Mouse (Mus musculus): ENCODE measurements around the gene Ascc1. TPM values are rescaled to one million over a fixed set of nuclear protein-coding genes. Genes with fewer than 3 reads are reported as not detected.
A peak's percentile ranks its signal among the peaks of the same experiment; 100 is the strongest.
"Not testable (repeated sequence)": the region's sequence is repeated elsewhere in the genome, so short reads cannot be mapped to it uniquely, and the experiment has no call there.

The Ascc1 gene
- polyA plus RNA-seq, 1 experiment from 2014 or later = 45.2 TPM

DNA sequence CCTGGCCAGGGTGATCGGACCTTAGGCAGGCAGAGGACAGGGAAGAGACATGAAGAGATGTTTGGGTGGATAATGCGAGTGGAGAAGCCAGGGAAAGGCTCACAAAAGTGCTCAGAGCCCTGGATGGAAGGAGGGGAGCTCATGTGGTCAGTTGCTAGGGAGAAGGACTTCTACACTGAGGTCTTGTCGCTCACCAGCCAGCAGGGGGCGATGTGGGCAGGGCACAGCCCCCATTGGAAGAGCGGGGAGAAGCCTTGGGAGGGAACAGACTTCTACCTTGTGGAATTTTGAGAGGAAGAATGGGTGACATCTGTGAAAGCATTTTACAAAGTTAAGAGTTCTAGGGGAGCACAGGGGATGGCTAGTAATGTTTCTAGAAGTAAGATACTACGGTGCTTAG lies 121.5 kb downstream of the Ascc1 start:
- H3K27ac ChIP-seq (replicated peaks; ENCODE audit: low read depth, low read length) = no peak overlapping the region
- no peaks in the 10 kb centered on the region for H3K36me3 ChIP-seq (ENCODE audit: control insufficient read depth, insufficient read depth, low read length)
- no peaks in the 10 kb centered on the region for H3K4me1 ChIP-seq (ENCODE audit: control insufficient read depth, insufficient read depth, low read length)
- no peak for ATAC-seq (ENCODE audit: insufficient number of reproducible peaks, low FRiP score, low TSS enrichment, low read depth)
- no peaks in the 10 kb centered on the region for H3K9me3 ChIP-seq (ENCODE audit: control insufficient read depth, low read length)
- no peak overlapping the region for H3K4me2 ChIP-seq (ENCODE audit: low read depth, severe bottlenecking)
- 73% methylated on average over 6 of the region's 6 CpGs for WGBS
- no peaks in the 10 kb centered on the region for H3K27me3 ChIP-seq (ENCODE audit: control insufficient read depth, insufficient read depth, low read length)
- no peak overlapping the region for H3K9ac ChIP-seq (ENCODE audit: low read length)
- DNase-seq (ENCODE audit: low spot score) = peak; percentile 39
- H3K4me3 ChIP-seq (ENCODE audit: low read depth, low read length) = no peak overlapping the region

DNA sequence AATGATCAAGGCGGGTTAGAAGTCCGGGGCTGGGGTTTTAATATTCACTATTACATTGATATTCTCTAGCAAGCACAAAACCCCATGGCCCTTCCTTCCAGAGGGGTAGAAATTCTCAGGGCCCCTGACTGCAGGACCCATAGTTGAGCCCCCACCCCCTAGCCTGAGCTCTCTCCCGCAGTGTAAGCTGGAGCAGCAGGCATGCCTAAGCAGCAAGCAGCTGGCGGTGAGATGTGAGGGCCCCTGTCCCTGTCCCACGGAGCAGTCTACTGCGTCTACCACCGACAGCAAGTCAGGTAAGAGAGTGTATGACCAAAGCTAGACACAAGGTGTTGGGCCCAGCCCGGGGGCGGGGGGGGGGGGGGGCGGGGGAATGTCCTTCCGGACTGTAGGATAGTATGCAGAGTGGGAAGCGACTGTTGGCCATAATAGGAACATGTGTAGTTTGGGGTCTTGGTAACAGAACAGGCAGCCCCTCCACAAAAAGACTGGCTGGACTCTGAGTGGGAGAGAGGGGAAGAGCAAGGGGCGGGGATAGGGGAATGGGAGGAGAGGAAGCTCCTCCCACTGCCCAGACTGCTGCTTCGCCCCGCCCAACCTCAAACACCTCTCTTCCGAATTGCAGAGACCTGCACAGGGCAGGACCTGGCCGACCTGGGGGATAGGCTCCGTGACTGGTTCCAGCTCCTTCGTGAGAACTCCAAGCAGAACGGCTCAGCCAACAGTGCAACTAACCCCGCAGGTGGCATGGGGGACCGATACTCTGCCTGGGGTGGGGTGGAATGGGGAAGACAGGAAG lies 123.1 kb downstream of the Ascc1 start:
- peak overlapping the region; percentile 8; the same call in 1 of the 2 replicates for H3K4me2 ChIP-seq (ENCODE audit: low read depth, severe bottlenecking)

GRCm38 (mm10) chr10:60128287-60128686 lies 125.7 kb downstream of the Ascc1 start:
- no peak overlapping the region for H3K4me2 ChIP-seq (ENCODE audit: low read depth, severe bottlenecking)
- H3K27me3 ChIP-seq (ENCODE audit: control insufficient read depth, insufficient read depth, low read length) = no peaks in the 10 kb centered on the region
- no peak for ATAC-seq (ENCODE audit: insufficient number of reproducible peaks, low FRiP score, low TSS enrichment, low read depth)
- H3K9ac ChIP-seq (ENCODE audit: low read length) = no peak overlapping the region
- WGBS = 89% methylated on average over 9 of the region's 9 CpGs
- H3K27ac ChIP-seq (replicated peaks; ENCODE audit: low read depth, low read length) = no peak overlapping the region
- H3K36me3 ChIP-seq (ENCODE audit: control insufficient read depth, insufficient read depth, low read length) = no peaks in the 10 kb centered on the region
- DNase-seq (ENCODE audit: low spot score) = no peak
- H3K4me3 ChIP-seq (ENCODE audit: low read depth, low read length) = no peak overlapping the region
- H3K4me1 ChIP-seq (ENCODE audit: control insufficient read depth, insufficient read depth, low read length) = peaks cover 2% of the 10 kb centered on the region
- no peaks in the 10 kb centered on the region for H3K9me3 ChIP-seq (ENCODE audit: control insufficient read depth, low read length)

More for the DNA sequence above, 123.1 kb downstream of the Ascc1 start:
- WGBS = 23% methylated on average over 19 of the region's 22 CpGs
- Histone ChIP-seq H3K9me3 (ENCODE audit: control insufficient read depth, low read length) (no peaks in the 10 kb centered on the region), H3K36me3 (ENCODE audit: control insufficient read depth, insufficient read depth, low read length) (no peaks in the 10 kb centered on the region), H3K4me1 (ENCODE audit: control insufficient read depth, insufficient read depth, low read length) (no peaks in the 10 kb centered on the region), H3K27me3 (ENCODE audit: control insufficient read depth, insufficient read depth, low read length) (no peaks in the 10 kb centered on the region), H3K4me3 (ENCODE audit: low read depth, low read length) (no peak overlapping the region), H3K9ac (ENCODE audit: low read length) (no peak overlapping the region; the same call in 1 of the 2 replicates), H3K27ac (replicated peaks; ENCODE audit: low read depth, low read length) (no peak overlapping the region)
- DNase-seq (ENCODE audit: low spot score) (peak; percentile 53), ATAC-seq (ENCODE audit: insufficient number of reproducible peaks, low FRiP score, low TSS enrichment, low read depth) (peak; percentile 57)

- Histone ChIP-seq H3K27me3 (ENCODE audit: control insufficient read depth, insufficient read depth, low read length) (no peaks in the 10 kb centered on the region), H3K4me1 (ENCODE audit: control insufficient read depth, insufficient read depth, low read length) (peaks cover 12% of the 10 kb centered on the region), H3K9ac (ENCODE audit: low read length) (no peak overlapping the region), H3K27ac (replicated peaks; ENCODE audit: low read depth, low read length) (no peak overlapping the region), H3K4me2 (ENCODE audit: low read depth, severe bottlenecking) (no peak overlapping the region), H3K36me3 (ENCODE audit: control insufficient read depth, insufficient read depth, low read length) (no peaks in the 10 kb centered on the region), H3K4me3 (ENCODE audit: low read depth, low read length) (no peak overlapping the region), H3K9me3 (ENCODE audit: control insufficient read depth, low read length) (no peaks in the 10 kb centered on the region)
- 84% methylated on average over 4 of the region's 4 CpGs for WGBS
- DNase-seq (ENCODE audit: low spot score) = no peak
- no peak for ATAC-seq (ENCODE audit: insufficient number of reproducible peaks, low FRiP score, low TSS enrichment, low read depth)
Observed at GRCm38 (mm10) chr10:60130504-60130903, 127.9 kb downstream of the Ascc1 start.

GRCm38 (mm10) chr10:60133501-60133900 lies 130.9 kb downstream of the Ascc1 start:
- 26% methylated on average over 6 of the region's 6 CpGs for whole genome bisulfite sequencing
- Histone ChIP-seq H3K4me3 (ENCODE audit: low read depth, low read length) (no peak overlapping the region), H3K27ac (replicated peaks; ENCODE audit: low read depth, low read length) (no peak overlapping the region), H3K36me3 (ENCODE audit: control insufficient read depth, insufficient read depth, low read length) (no peaks in the 10 kb centered on the region), H3K9ac (ENCODE audit: low read length) (no peak overlapping the region), H3K4me2 (ENCODE audit: low read depth, severe bottlenecking) (no peak overlapping the region), H3K4me1 (ENCODE audit: control insufficient read depth, insufficient read depth, low read length) (peaks cover 12% of the 10 kb centered on the region), H3K9me3 (ENCODE audit: control insufficient read depth, low read length) (no peaks in the 10 kb centered on the region), H3K27me3 (ENCODE audit: control insufficient read depth, insufficient read depth, low read length) (no peaks in the 10 kb centered on the region)
- DNase-seq (ENCODE audit: low spot score) = peak; percentile 52
- peak; percentile 48; the same call in 1 of the 2 replicates for ATAC-seq (ENCODE audit: insufficient number of reproducible peaks, low FRiP score, low TSS enrichment, low read depth)

GRCm38 (mm10) chr10:60134201-60134600 lies 131.6 kb downstream of the Ascc1 start:
- H3K27ac ChIP-seq (replicated peaks; ENCODE audit: low read depth, low read length) = no peak overlapping the region
- 51% methylated on average over 9 of the region's 9 CpGs for WGBS
- H3K9ac ChIP-seq (ENCODE audit: low read length) = no peak overlapping the region
- H3K4me3 ChIP-seq (ENCODE audit: low read depth, low read length) = no peak overlapping the region
- DNase-seq (ENCODE audit: low spot score) = no peak
- no peak overlapping the region for H3K4me2 ChIP-seq (ENCODE audit: low read depth, severe bottlenecking)
- no peaks in the 10 kb centered on the region for H3K36me3 ChIP-seq (ENCODE audit: control insufficient read depth, insufficient read depth, low read length)
- no peaks in the 10 kb centered on the region for H3K9me3 ChIP-seq (ENCODE audit: control insufficient read depth, low read length)
- no peak for ATAC-seq (ENCODE audit: insufficient number of reproducible peaks, low FRiP score, low TSS enrichment, low read depth)
- H3K4me1 ChIP-seq (ENCODE audit: control insufficient read depth, insufficient read depth, low read length) = peaks cover 12% of the 10 kb centered on the region
- no peaks in the 10 kb centered on the region for H3K27me3 ChIP-seq (ENCODE audit: control insufficient read depth, insufficient read depth, low read length)

DNA sequence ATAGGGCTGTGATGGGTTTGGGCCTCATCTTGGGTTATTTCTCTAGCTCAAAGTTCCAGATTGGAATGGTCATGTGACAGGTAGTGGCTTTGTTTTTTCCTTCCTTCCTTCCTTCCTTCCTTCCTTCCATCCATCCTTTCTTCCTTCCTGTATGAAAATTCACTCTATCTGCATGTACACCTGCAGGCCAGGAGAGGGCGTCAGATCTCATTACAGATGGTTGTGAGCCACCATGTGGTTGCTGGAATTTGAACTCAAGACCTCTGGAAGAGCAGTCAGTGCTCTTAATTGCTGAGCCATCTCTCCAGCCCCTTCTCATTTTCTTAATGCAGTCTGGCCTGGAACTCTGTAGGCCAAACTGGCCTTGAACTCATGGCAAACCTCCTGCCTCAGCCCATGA lies 133.4 kb downstream of the Ascc1 start:
- not testable (repeated sequence) for H3K36me3 ChIP-seq (ENCODE audit: control insufficient read depth, insufficient read depth, low read length); H3K4me3 ChIP-seq (ENCODE audit: low read depth, low read length); H3K27me3 ChIP-seq (ENCODE audit: control insufficient read depth, insufficient read depth, low read length); H3K4me2 ChIP-seq (ENCODE audit: low read depth, severe bottlenecking); DNase-seq (ENCODE audit: low spot score); H3K9ac ChIP-seq (ENCODE audit: low read length); ATAC-seq (ENCODE audit: insufficient number of reproducible peaks, low FRiP score, low TSS enrichment, low read depth); H3K27ac ChIP-seq (replicated peaks; ENCODE audit: low read depth, low read length); H3K9me3 ChIP-seq (ENCODE audit: control insufficient read depth, low read length)
- H3K4me1 ChIP-seq (ENCODE audit: control insufficient read depth, insufficient read depth, low read length) = peaks cover 12% of the 10 kb centered on the region
- 38% methylated on average over 1 of the region's 1 CpGs for WGBS

DNA sequence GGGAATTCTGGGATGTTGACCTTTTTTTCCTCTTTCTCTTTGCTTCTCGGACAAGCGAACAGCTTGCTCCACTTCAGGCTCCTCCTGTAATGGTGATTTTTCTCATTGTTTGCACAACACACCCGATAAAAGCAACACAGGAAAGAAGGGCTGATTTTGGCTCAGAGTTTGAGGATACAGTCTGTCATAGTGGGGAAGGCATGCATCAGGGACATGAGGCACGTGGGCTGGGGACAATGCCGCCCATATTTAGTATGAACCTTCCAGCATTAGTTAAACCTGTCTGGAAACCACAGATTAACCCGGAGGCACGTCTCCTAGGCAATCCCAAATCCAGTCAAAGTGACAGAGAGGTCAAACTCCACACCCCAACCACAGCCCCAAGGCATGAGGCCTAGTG lies 134.3 kb downstream of the Ascc1 start:
- no peak for ATAC-seq (ENCODE audit: insufficient number of reproducible peaks, low FRiP score, low TSS enrichment, low read depth)
- Histone ChIP-seq H3K27ac (replicated peaks; ENCODE audit: low read depth, low read length) (no peak overlapping the region), H3K27me3 (ENCODE audit: control insufficient read depth, insufficient read depth, low read length) (no peaks in the 10 kb centered on the region), H3K4me3 (ENCODE audit: low read depth, low read length) (no peak overlapping the region), H3K9ac (ENCODE audit: low read length) (no peak overlapping the region), H3K4me2 (ENCODE audit: low read depth, severe bottlenecking) (no peak overlapping the region), H3K4me1 (ENCODE audit: control insufficient read depth, insufficient read depth, low read length) (peaks cover 12% of the 10 kb centered on the region), H3K9me3 (ENCODE audit: control insufficient read depth, low read length) (no peaks in the 10 kb centered on the region), H3K36me3 (ENCODE audit: control insufficient read depth, insufficient read depth, low read length) (no peaks in the 10 kb centered on the region)
- 86% methylated on average over 7 of the region's 7 CpGs for WGBS
- DNase-seq (ENCODE audit: low spot score) = no peak
